Mouse (Mus musculus): Measurements from ENCODE around the gene Slit3.

DNA sequence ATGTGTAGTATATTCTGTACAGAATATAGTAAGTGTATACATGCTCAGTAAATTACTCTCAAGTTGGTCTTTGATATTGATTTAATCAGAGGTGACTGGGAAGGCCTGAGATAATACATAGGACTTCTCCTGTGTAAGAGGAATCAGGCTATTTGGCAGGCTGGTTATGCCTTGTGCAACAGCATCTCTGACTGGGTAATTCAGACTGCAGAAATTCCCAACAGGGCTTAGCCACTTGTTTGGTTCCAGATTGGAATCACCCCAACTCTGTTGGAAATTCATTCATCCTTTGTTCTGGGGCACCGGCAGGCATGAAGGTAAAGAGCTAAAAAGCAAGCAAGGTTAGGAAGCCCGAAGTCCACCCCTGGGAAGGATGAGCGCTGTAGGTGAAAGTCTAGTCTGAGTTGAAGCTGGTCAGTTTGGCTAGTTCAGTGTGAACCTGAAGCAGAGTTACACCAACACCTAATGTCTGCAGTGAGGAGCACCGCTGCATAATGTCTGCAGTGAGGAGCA, 633.9 kb downstream of the Slit3 start:
- no peak for TF ChIP-seq GATA1 (IDR thresholded peaks at IDR 0.05; ENCODE audit: borderline replicate concordance, low read length)
- no peak for TF ChIP-seq FLI1 (IDR thresholded peaks at IDR 0.05; ENCODE audit: low read length)
